Mouse (Mus musculus): ENCODE results near the gene Sigmar1.

Gene Sigmar1

DNA sequence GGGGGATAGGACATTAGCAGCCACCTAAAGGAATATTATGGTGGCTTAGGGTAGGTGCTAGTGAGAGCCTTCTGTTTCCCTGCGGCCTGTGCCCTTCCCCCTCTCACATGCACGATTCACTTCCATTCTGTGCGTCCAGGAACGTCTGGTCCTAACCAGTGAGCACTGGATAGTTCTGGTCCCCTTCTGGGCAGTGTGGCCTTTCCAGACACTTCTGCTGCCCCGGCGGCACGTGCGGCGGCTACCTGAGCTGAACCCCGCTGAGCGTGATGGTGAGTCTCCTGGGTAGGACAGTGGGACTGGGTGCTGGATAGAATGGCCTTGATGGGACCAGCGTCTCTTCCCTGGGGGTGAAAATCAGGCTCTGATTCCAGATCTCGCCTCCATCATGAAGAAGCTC, 1.4 kb upstream of the Sigmar1 start:
- DNase-seq (ENCODE audit: low read depth in 1 of 2, low spot score in 2 of 2), result no peak

DNA sequence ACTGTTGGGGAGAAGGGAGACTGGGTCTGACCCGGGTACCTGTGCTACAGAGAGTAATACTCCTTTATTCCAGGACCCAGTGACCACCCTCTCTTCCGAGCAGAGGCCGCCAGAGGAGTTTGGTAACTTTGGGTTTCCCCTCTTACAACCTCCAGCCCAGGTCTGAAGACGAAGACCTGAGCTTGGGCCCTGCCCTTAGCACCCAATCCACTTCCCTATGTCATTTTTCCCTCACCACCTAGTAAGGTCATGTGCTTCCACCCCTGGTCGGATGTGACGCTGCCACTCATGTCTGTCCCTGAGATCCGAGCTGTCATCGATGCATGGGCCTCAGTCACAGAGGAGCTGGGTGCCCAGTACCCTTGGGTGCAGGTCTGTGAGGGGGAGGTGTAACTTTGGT, 483 bp upstream of the Sigmar1 start:
- DNase-seq (ENCODE audit: low read depth in 1 of 2, low spot score in 2 of 2), result no peak

DNA sequence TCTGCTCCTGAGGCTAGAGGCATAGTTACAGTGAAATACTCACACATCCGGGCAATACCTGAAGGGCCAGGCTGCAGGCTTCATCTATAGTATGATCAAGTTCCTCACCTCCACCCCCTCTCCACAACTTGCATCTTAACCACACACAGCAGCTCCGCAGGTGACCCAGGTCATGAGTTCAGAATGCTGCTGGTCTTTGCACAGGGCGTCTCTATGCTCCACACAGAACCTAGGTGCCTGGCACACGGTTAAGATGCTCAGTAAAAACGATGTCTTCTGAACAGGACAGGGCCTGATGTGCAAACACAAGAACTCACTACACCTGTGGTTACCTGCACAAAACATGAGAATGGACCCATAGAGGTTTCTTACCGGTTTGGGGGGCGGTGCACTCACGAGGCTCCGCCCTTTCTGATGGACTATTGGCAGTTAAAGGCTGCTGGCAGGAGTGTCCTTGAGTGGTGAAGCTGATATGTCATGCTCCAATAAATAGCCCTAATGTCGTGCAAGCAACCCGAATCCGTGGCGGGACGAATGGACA, 1.1 kb downstream of the Sigmar1 start, which contains the start of gene Galt:
Gene Galt, plus strand, starts transcription at position 432 of the 541 bp plus-strand sequence.
- DNase-seq (ENCODE audit: low read depth in 1 of 2, low spot score in 2 of 2), result no peak

GRCm38 (mm10) chr4:41745021-41745420, 10.9 kb downstream of the Sigmar1 start:
- DNase-seq (ENCODE audit: low read depth in 1 of 2, low spot score in 2 of 2), result no peak

DNA sequence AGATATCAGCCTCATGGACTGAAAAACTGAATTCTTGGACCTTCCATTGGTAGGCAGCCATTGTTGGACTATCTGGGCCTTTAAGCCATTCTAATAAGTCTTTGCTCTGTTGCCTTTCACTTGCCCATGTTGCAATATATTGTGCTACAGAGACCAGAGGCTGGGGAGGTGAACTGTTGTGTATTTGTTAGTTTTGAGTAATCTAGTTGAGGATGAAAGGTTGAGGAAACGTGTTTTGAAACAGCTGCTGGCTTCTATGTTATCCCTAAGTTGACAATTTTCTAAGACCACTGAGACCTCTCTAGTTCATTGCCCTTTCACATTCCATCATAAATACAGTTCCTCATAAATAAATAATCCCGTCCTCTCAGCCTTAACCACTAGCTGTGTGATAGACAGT, 11.8 kb downstream of the Sigmar1 start:
- no peak for DNase-seq (ENCODE audit: low read depth in 1 of 2, low spot score in 2 of 2)

- DNase-seq (ENCODE audit: low read depth in 1 of 2, low spot score in 2 of 2), result peak; percentile 68 to 82
Measured at GRCm38 (mm10) chr4:41741158-41741560, 14.8 kb downstream of the Sigmar1 start.

- DNase-seq (ENCODE audit: low read depth in 1 of 2, low spot score in 2 of 2), result no peak
Measured at GRCm38 (mm10) chr4:41740380-41741157, 15.4 kb downstream of the Sigmar1 start.

GRCm38 (mm10) chr4:41739260-41739659, 16.7 kb downstream of the Sigmar1 start:
- no peak for DNase-seq (ENCODE audit: low read depth in 1 of 2, low spot score in 2 of 2)

DNA sequence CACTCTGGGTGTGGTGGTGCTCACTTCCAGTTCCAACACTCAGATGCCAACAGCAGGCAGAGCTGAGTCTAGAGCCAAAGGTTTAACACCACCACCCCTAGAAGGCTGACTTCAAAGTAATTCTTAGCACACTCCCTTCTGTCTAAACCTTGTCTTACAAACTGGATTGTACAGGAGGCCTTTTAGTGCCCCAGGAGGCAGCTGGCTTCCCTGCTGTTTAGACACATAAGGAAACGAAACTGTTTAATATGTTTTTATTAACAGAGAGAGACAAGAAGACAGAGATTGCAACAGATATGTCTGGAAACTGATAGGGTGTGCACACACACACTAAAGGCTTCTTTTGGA, 17.7 kb downstream of the Sigmar1 start:
- no peak for DNase-seq (ENCODE audit: low read depth in 1 of 2, low spot score in 2 of 2)

DNA sequence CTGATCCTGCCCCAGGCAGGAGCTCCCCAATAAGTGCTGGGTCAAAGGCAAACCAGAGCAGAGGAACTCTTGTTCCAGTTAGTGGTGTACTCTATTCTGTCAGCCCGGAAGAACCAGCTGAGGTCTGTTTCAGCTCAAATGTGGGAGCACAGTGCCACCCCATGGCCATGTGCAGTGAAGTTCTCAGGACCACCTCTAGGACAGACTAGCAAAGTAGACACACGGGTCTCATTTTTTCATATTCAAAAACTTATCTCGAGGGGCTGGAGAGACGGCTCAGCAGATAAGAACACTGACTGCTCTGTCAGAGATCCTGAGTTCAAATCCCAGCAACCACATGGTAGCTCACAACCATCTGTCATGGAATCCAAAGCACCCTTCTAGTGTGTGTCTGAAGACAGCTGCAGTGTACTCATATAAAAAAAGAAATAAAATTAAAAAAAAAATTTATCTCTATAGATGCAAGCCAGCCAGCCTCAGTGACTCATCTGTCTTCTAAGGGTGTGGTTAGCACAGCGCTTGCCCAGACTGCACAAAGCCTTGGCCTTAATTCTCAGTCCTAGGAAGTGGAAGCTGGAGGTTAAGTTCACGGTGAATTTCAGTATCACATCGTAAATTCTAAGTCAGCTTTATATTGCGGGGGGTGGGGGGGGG, 18.2 kb downstream of the Sigmar1 start:
- DNase-seq (ENCODE audit: low read depth in 1 of 2, low spot score in 2 of 2), result peak in 1 of 2 experiments; percentile 50

- no peak for DNase-seq (ENCODE audit: low read depth in 1 of 2, low spot score in 2 of 2)
Measured at GRCm38 (mm10) chr4:41731052-41731765, 24.7 kb downstream of the Sigmar1 start, which contains the start of gene Arid3c. Arid3c (minus strand) TSS chr4:41731142.

DNA sequence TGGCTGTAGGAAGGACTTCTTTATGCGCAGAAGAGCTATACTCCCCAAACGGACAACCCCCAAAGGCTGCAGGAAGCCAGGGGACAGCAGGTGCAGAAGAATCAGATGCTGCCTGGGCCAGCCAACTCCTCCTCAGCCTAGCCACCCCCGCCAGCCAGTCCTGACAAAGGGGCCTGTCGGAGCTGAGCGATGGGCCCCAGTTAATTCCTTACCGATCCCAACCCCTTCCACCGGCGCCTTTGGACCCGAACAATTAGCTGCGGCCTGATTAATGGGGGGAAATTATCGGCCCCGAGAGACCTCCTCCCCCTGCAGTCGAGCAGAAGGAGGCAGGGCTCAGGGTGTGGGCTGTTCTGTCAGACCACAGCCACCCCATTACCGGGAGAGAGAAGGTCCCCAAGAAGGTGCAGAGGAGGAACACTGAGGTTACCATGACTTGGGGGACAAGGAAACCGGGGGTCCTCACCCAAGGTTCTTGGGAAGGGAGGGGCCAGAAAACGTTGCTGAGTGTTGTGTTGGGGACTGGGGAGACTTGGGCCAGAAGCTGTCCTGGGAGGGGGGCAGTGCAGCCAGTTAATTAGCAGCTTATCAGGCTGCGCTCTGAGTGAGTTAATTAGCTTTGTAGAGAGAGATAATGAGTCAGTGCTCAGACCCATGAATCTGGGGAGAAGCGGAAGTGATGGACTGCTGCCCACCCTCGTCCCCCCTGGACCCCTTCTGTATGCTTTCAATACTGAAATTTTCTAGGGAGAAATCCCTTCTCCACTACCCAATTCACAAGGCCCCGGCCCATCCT, 28.9 kb downstream of the Sigmar1 start:
- no peak for DNase-seq (ENCODE audit: low read depth in 1 of 2, low spot score in 2 of 2)

- DNase-seq (ENCODE audit: low read depth in 1 of 2, low spot score in 2 of 2), result peak; percentile 57 to 76
Measured at GRCm38 (mm10) chr4:41722918-41723351, 33.0 kb downstream of the Sigmar1 start, which contains the start of gene Dctn3. Dctn3 (minus strand) TSS chr4:41723170.

- DNase-seq (ENCODE audit: low read depth in 1 of 2, low spot score in 2 of 2), result no peak
Measured at GRCm38 (mm10) chr4:41716834-41717233, 39.1 kb downstream of the Sigmar1 start.

DNA sequence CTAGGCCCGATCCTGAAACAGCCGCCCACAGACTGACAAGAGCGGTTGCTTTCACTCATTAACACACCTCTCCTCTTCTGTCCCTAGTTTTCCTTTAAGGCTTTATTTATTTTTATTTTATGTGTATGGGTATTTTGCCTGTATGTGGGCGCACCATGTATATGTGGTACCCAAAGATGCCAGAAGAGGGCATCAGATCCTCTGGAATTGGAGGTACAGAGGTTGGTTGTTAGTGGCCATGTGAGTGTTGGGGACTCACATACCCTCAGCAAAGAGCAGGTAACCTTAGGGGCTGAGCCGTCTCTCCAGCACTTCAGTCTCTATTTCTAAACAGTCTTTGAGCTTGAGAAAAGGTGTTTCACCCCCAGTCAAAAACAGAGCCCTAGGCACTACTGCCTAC, 40.4 kb downstream of the Sigmar1 start:
- DNase-seq (ENCODE audit: low read depth in 1 of 2, low spot score in 2 of 2), result no peak

DNA sequence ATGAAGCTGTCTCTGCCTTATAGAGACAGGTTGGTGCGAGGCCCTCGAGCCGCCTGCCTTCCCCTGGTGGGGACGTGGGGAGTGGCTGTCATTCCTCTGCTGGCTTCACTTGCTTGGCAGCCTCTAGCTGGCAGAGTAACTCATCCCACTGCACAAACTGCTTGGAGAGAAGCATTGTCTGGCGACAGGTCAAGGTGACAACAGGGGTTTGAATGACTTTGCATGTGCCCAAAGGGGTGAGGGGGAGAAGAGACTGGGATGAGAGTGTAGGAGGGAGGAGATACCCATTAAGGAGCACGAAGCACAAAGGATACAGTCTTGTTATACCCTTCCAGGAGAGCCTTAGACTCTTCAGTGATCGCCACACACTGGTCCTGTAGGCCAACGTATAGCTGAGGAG, 40.9 kb downstream of the Sigmar1 start:
- no peak for DNase-seq (ENCODE audit: low read depth in 1 of 2, low spot score in 2 of 2)

- DNase-seq (ENCODE audit: low read depth in 1 of 2, low spot score in 2 of 2), result peak in 1 of 2 experiments; percentile 34
Measured at GRCm38 (mm10) chr4:41714276-41714675, 41.7 kb downstream of the Sigmar1 start.

DNA sequence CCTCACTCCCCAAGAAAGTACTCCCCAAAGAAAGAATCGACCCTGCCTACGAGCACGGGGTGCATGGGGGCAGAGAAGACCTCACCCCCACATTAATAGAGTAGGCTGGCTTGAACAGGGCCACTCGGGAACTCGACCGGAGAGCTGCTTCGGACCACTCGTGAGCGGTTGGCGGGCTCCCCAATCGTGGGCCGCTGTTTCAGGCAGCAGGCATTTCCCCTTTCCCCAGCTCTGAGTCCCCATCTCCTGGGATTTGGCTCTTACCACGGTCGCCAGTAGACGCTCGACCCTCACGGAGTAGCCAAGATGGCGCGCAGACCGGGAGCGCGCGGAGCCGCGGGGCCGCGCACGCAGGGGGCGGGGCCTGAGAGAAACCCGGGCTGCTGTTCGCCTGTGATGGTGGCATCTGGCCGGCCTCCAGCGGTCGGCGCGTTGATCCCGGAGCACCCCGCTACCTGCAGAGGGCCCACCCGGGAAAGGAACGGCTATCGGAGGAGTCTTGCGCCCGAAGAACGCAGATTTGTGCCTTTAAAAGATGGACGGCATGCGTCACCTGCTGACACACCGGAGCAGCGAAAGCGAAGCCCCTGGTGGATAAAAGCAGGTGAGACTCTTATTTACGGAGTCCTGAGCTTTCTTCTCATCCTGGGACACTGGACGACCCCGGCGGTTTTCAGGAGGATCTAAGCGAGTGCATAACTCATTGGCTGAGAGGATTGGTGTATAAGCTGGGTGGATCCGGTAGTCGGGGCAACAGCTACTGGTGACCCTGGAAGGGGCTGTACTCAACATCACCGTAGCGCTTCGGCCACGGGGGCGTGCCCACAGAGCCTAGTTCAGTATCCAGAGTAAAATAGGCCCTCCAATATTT, 42.5 kb downstream of the Sigmar1 start, which contains the start of gene Rpp25l:
Gene Rpp25l, minus strand, starts transcription at position 338 of the 871 bp plus-strand sequence.
- DNase-seq (ENCODE audit: low read depth in 1 of 2, low spot score in 2 of 2), result peak; percentile 31 to 64

DNA sequence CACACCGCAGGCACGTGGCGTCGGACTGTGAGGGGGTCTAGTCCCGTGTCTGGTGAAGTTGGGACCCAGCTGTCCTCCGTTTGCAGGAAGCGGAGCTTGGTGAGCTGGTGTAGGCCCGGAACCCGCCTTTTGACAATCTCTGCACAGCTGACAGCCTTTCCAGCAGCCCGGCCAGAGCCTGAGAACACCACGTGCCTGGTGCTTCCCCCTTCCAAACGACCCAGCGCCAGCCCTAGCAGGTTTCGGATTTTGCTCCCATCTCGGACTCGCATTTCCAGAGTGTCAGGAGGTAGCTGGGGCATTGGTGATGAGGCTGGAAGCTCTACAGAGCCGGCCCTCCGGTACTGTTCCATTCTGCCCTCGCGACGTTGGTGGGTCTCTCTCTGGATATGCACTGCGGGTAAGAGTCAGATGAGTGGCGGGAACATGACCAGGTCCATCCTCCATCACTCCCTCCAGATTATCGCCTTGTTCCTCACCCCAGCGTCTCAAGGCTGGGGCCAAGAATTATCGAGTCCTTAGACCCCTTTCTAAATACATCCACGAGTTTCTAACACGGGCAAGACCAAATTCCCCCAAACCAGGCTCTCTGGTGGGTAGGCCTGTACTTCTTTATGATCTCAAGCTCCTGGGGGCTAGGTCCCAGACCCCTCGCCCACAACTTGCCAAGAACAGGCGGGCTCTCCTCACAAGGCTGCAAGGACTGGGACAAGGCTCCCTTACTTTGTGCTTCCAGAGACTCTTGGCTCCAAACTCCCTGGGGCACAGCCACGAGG, 43.3 kb downstream of the Sigmar1 start:
- DNase-seq (ENCODE audit: low read depth in 1 of 2, low spot score in 2 of 2), result no peak

All from monocyte, adult 2 months (primary cell).